Mouse (Mus musculus) ES-CJ7 (cell line): ENCODE measurements at regions not wholly inside any gene's neighbourhood (a gene's known extent, or its start where the extent isn't known, plus 50 kb on each side); places are given as distances from the start of the nearest gene placed in this dataset.
"Not testable (repeated sequence)": the region's sequence is repeated elsewhere in the genome, so short reads cannot be mapped to it uniquely, and the experiment has no call there.

Source experiments
- DNase-seq: peaks from one replicate; pipeline ENCODE4 v3.0.0; 2011; ENCODE audit warnings: low read depth, low spot score

DNA sequence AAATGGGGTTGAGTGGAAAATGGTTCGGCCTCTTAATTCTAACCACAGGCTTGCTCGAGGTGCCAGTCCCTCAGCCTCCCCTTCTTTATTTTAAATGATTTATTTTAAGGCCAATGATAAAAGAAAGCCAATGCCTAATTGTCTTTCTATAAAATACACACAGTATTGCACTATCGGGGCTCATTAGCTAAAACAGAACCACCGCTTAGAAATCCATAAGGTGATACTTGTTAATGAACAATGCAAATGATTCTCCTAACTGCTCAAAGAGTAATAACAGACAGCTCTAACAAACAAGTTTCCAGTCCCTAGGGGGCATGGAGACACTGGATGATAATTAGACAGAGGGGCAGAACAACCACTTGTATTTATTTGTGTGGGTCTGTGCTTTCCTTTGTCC, 58.8 kb downstream of the Emx2 start:
- no peak for DNase-seq

DNA sequence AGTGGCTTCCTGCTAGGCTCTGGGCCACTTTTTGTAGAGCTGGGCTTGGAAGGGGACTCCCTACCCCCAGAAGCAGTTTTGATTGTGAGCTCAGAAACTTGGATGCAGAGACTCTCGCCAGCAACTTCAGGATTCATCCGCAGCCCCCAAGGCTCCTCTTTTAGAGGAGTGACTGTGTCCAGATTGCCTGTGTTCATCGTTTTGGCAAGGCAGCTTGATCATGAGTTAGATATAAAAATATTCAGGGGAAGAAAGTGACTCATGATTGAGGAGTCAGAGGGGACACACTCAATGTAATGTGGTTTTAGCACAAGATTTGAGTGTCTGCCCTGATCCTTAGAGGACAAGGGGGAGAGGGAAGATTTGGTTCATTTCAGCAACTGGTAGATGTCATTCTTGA, 61.0 kb downstream of the Emx2 start:
- DNase-seq, result no peak

DNA sequence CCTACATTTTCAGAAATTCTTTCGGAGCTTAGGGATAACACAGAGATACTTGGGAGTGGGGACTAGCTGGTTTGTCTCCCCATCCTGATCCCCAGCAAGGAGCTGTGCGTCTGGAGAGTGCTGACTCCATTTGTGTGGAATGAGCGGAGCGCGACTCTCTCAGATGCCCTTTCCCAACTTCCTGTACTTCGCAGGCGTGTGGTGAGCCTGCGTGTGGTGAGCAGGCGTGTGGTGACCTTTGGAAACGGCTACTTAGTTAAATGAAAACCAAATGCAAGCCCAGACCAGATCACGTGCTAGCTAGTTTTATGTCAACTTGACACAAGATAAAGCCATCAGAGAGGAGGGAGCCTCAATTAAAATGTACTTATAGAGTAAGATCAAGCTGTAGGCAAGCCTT, 64.0 kb downstream of the Emx2 start:
- no peak for DNase-seq

DNA sequence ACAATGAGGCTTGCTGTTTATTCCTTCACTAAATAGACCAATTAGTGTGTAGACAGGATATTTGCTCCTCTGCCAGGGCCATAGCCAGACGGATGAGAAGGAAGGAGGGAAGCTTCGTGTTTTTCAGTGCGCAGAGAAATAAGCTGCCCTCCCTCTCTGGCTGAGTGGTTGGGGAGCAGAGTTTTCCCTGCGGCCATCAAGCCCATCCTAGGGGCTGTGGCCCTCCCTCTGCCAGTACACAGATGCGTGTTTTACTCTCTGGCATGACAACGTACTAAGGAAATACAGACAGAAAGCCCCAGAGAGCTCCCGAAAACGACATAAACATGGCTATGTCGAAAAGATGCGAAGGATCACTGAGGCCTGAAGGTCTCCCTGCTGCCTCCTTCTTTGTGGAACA, 65.2 kb downstream of the Emx2 start:
- DNase-seq, result no peak

DNA sequence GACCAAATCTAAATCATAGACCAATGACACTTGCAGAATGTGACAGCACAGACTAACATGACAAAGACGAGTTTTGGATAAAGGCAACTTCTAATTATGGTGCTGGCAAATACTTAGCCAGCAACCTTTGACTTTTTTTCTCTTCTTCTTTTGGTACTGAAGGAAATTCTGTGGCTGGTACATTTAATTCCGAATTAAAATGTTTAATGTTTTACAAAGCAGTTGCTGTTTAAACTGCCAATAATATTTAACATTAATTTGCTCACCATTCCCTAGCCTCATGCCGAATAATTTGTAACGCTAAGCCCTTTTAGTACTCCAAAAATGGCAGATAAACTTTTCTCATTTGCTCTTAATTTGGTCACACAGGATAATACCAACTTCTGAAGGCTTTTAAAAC, 105.9 kb downstream of the Emx2 start:
- no peak for DNase-seq

DNA sequence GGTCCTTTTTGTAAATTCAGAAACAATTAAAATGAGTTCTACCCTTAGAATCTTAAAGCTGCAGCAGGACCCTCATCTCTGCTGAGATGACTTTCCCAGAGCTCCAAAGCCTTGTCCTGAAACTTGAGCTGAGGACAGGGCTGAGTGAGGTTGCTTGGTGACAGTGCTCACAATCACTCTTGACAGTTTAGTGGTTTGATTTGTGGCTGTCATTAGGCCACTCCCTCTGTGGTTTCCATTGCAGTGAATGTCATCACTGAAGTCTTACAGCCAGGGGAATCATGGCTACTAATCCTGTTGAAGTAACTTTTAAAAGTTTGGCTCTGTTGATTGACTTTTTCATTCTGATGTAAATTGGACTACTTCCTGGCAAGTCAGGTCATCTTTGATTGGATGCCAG, 110.7 kb downstream of the Emx2 start:
- no peak for DNase-seq

DNA sequence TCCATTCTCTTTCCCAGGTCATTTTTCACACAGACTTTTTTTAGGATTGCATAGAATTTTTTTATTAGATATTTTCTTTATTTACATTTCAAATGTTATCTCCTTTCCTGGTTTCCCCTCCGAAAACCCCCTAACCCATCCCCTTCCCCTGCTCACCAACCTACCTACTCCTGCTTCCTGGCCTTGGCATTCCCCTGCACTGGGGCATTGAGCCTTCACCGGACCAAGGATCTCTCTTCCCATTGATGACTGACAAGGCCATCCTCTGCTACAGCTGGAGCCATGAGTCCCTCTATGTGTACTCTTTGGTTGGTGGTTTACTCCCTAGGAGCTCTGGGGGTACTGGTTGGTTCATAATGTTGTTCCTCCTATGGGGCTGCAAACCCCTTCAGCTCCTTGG, 111.4 kb downstream of the Emx2 start:
- not testable (repeated sequence) for DNase-seq

DNA sequence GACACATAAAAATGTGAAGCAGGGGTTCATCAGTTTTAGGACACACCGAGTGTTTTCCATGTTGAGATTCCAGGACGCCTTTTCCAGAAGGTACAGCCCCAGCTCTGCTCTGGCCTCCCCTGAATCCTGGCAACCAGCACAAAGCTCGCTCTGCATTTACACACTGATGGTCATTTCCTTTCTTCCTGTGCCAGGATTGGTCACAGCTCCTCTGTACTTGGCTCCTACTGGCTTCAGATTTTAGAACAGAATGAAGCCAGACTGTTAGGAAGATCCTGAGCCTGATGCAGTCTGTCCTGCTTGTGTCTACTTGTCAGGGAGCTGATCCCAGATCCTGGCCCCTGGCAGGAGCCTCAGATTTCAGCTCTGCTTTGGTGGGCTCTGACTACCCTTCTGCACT, 116.2 kb downstream of the Emx2 start:
- no peak for DNase-seq

DNA sequence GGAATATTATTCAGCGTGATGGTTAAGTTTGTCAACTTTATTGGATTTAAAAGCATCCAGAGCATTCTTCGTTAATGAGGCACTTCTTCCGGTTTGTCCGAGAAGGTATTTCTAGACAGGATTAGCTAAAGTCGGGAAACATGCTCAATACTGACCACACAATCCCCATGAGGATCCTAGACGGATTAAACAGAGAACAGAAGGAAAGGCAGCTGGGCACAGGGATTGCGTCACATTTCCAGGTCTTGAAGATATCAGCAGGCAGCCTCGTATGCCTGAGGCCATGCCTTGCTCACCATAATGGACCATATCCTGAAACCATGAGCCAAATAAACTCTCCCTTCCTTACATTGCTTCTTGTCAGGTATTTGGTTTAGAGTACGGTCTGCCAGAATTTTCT, 119.7 kb downstream of the Emx2 start:
- no peak for DNase-seq

DNA sequence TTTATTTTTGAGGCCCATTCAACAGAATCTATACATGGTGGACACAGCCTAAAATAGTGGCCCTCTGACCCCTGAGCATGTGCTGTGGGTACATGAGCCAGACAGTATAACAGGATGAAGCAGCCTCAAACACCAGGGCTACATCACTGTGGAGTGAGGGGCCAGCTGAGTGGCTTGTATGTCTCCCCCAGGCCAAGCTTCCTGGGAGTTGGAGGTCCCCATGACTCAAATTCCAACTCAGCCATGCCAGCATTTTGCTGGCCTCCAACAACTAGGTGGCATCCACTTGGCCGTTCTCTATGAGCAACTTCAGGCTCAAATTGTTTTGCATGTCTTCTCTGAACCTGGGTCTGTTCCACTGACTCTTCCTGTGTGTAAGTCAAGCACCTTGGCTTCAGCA, 121.5 kb downstream of the Emx2 start:
- DNase-seq, result no peak

DNA sequence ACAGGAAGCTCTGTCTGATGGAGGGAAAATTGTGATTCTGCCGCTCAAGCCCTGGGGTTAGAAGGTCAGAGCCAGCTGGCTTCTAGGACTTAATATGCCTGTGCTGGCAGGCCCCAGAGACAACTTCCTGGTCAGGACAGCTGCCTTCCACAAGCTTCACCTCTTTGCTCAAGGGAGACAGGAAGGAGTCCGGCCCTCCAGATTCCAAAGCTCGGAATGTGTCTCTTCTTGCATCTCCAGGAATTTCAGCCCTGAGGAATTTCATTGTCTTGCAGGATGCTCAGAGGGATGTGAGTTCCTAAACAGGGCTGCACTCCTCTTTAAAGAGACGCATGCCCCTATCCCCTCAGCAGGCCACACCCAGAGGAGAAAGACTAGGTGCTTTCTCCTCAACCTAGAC, 127.7 kb downstream of the Emx2 start:
- DNase-seq, result peak; percentile 91

DNA sequence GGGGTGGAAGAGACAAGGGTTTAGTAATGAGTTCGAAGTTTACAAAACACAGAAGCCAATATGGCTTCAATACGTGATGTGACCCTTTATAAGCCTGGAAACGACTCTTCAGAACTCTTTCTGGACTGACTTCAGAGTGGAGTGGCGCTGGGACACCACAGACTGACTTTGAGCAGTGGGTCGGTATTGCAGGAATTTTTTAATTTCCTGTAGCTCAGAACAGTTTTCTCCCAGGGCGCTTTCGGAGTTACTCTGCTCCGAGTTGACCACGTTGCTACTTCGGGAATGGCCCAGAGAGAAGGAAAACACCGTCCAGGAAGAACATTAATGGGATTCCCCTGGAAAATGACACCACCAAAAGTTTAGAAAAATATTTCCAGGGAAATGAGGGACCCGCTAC, 129.1 kb downstream of the Emx2 start:
- no peak for DNase-seq

DNA sequence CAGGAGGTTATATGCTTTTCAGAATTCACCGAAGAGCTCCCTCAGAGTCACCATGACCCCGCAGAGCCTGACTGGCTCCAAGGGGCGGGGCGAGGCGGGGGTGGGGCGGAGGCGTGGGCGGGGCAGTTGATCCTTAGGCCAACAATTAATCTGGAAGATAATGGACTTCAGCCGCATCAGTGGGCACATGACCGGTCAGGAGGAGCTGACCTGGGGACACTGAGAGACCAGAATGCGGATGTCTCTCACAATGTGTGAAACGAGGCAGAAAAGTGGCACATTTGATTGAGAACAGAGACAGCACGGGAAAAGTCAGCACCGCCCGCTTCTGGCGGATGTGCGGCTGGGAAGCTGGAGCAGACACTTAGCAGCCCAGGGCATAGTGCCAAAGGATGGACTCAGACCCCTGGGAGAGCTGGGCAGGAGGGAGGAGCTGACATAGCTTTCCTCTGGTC, 129.9 kb downstream of the Emx2 start:
- peak; percentile 12 for DNase-seq

DNA sequence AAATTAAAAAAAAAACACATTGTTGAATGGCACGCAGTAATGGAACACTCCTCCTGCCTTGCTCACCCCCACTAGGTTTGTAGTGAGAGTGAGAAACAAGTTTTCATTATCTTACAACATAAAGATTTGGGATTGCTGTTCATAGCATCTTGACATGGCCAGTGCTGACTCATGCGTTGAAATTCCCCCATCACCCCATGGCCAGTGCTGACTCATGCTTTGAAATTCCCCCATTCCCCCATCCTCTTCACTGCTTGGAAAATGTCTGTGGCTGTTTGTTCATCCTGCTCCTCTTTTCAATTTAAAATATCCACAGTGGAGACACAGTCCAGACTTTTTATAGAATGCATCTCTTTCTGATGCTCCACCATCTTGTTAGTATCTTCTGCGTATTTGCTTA, 131.8 kb downstream of the Emx2 start:
- DNase-seq, result no peak

DNA sequence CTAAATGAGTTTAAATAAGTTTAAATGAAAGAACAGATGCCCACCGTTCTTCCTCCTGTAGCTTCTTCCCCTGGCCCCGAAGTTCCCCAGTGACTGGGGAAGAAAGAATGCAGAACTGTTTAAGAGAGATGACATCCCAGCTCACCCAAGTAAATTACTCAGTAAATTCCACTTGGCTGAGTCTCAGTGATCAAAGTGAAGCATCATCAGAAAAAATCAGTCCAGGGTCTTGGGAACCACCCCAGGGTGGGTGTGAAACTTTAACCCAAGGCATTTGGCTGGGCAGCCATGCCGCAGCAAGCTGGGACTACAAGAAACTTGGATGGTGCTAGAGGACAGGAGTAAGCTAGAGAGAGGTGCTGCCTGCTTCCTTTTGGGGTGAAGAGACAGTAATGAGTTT, 133.9 kb downstream of the Emx2 start:
- DNase-seq, result no peak

DNA sequence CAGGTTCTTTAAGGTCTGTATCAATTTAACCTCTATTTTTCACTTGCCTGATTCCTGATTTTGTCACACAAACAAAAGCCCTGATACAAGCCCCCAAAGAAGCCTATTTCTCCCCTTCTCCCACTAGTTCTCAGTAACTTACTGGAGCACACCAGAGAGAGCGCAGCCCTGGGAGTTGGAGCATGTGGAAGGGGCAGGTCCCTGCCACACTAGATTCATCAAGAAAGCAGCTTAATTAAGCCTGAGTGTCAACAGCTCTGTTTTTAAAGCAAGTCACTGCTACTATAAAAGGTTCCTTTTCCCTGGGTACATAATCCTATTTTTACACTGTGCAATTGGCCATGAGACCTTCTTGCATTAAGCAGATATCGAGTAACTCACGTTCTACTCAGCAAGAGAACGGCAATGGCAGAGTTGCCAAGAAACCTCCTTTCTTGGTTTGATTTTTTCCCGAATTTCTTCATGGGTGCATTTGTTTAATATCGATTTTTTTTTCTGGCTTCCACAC, 166.2 kb downstream of the Emx2 start:
- no peak for DNase-seq

DNA sequence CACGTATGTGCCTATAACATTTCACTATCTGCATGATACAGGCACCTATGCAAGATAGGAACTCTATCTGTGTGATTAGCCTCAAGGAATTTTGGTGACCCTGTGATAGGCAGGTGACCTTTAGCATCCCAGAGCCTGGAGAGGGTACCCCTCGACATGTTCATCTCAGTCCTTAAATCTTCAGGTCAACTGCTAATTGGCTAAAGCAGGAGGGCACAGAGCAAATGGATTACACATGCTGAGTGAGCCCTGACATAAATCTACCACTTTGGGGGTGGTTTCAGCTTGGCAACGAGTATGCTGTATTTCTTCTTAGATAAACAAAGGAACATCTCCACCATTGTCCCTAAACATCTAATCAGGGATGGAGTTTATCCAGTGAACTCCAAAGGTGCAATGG, 169.5 kb downstream of the Emx2 start:
- DNase-seq, result no peak

DNA sequence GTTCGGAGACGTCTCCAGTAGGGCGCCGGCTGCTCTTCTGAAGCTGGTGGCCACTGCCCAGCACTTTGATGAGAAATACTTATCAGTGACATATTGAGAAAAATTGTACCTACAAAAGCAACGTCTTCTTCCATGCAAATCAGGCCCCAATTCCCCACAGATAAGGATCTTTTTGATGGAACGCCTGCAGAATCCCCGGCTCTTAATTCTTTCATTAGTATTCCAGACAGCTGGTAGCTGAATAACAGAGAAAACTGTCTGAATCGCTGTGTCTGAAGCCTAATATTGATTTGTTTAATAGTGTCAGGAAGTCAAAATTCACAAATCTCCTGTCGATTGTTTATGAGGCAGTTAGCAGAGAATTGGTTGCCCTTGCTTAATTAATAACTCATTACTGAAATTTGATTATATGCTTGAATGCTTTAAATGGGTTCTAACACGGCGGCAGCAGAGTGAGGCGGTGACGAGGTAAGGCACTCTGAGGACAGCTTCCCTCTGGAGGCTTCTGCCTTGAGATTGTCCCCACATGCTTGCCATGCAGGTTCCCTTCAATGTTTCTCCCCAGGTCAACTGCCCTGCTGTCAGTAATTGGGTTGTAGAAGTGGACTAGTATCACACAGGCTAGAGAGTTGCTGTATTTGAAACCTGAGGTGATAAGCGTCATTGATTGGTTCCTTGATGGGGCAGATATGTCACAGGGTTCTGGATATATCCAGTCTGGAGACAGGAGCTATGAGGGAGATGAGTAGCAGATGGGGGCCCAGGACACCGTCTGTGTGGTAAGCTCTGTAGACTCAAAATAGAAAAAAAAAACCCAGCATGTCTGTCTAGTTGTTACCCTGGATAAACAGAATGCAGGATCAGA, 170.4 kb downstream of the Emx2 start:
- DNase-seq, result no peak

DNA sequence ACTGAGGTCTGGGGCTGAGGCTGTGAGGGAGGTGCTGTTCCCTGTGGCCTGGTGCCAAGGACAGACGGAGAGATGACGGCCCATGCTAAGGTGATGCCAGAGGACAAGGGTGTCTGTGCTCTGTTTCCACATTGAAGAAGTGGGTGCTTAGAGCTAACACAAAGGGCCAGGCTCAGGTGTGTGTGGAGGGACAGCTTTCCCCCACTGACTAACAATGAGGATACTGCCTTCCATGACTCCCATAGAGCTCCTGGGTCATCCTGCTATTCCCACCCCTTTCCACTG, 170.9 kb downstream of the Emx2 start:
- DNase-seq, result no peak

DNA sequence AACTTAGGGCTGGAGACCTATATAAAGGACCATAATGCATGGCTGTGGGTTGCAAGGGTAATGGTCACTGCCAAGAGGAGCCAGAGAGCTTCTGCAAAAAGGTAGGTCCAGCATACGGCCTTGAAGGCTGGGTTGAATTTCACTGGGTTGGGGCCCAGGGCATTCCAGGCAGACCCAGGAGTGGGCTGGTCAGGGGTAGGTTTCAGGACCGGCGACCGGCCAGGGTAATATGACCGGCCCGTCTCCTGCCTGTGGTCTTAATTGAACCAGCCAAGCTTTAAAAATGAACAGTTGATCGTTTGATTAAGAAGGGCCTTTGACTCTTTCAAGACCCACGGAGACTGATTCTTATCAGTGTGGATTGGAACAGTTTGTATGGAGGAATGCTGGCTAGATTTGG, 171.9 kb downstream of the Emx2 start:
- no peak for DNase-seq

DNA sequence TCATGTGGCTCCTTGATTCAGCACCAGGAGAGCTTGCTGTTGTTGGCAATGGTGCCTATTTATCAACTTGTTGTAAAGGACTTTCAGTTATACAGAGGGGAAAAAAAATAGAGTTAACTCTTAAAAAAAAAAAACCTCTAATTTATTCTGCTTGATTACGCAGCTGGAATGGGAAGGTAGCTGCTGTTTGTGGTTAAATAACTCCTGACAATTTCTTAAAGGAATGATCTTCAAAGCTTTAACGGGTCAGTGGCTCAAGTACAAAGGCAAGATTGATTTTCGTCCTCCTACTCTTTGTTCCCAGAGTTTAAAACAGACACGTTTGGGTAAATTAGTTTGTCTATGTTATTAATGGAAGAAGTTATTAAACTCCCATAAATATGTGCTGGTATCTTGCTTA, 172.5 kb downstream of the Emx2 start:
- DNase-seq, result no peak

DNA sequence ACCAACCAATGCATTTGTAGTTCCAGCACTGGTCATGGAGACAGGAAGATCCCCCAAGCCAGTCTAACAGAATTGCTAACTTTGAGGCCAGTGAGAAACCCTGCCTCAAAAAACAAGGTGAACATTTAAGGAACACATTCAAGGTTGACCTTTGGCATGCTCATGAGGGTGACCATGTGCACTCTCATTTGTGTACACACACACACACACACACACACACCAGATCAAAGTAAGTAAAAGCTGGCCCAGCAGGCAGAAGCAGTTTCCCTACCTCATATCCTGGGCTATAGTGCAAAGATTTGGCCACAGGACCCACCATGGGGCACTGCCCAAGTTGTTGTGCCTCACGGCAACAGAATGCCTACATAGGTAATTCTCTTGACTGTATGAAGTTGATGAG, 173.4 kb downstream of the Emx2 start:
- no peak for DNase-seq

DNA sequence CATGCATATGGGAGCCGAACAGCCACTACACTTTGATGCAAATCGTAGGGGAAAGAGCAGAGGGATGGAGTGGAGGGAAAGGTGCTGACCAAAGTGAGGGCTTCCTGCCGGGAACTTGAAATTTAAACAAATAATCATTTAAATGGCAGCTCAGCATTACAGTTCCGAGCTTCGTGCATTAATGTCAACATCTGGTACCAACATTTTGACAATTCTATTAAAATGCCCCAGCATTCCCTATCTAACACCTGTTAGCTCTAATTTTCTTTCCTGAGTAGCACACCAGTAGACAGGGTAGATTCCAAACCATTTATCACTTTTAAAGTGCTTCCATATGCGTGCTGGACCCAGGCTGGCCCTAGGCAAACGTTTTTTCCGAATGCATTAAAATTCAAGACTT, 178.1 kb downstream of the Emx2 start:
- no peak for DNase-seq

DNA sequence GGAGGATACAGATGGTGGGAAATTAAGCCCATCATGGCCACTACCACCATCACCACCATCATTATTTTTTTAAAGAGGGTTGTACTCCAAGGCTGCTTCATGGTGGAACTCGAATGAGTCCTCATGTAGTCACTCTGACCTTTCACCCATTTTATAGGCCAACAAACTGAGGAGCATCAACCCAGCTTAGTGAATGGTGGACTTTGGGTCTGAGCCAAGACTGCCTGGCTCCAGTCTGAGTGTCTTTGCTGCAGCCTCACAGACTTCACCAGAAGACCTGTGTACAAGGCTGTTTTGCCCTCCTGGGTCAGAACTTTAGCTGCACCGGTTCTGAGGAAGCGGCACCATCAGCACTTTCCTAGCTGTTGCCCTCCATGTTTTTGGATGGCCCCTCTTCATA, 184.4 kb downstream of the Emx2 start:
- no peak for DNase-seq
